Mouse (Mus musculus): ENCODE results near the gene Elmod3.

DNA sequence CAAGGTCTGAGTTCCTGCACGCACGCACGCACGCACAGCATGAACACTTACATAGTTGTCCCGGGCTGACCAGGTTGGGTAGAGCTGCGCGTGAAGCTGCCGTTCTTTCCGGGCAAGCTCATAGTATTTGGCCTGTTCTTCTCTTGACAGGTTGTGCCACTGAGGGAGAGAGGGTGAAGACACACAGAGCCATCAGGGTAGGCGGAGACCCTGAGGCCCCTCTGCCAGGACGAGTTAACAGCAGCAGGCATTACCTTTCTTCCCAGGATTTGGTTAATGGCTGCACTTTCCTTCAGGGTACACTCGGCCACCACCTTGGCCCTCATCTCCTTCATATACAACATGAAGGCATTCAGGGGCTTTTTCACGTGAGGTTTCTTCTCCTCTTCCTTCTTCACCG is 32.7 kb upstream of the Elmod3 start:
- TF ChIP-seq POLR2A (IDR thresholded peaks at IDR 0.05; ENCODE audit: low read depth, low read length) (no peak), CTCF (IDR thresholded peaks at IDR 0.05; ENCODE audit: borderline replicate concordance, insufficient read depth, low read length) (no peak)
